8 mouse cellular contexts compared by ENCODE assay signal in genomic region chrX:20060096-20060768, GRCm38 (mm10). TPM values are rescaled to one million over a fixed set of nuclear protein-coding genes. Genes with fewer than 3 reads are reported as not detected.
A peak's percentile ranks its signal among the peaks of the same experiment; 100 is the strongest.
DNase-seq lines count a peak whose midpoint lies in the region; ATAC-seq and TF ChIP-seq lines count a peak whose summit lies in the region.

No protein-coding gene starts in this region.

- TF ChIP-seq CTCF in cerebellum, adult 2 months (IDR thresholded peaks at IDR 0.05; ENCODE audit: borderline replicate concordance, insufficient read depth, low read depth, low read length), result no peak

- ATAC-seq in granulocyte monocyte progenitor cell, adult 5-6 weeks (replicated peaks; ENCODE audit: poor library complexity, severe bottlenecking), result 0 out of 2 replicates have a peak, but pooled peaks have one; percentile 20
- no peak for ATAC-seq in inflammation-experienced regulatory T-cells, adult 6 months

- WGBS in cerebellum, adult 2 months, result 6% methylated on average over 60 of the region's 65 CpGs

- H3K27me3 ChIP-seq in cerebellum, adult 2 months (ENCODE audit: control insufficient read depth, insufficient read depth, low read length), result no peaks in the 10 kb centered on the region
- H3K27me3 ChIP-seq in splenic B cell, adult 2 months (ENCODE audit: control insufficient read depth, insufficient read depth, low read length, poor library complexity, severe bottlenecking), result no peaks in the 10 kb centered on the region

- no peaks in the 10 kb centered on the region for H3K36me3 ChIP-seq in splenic B cell, adult 2 months (ENCODE audit: control insufficient read depth, insufficient read depth, low read length, poor library complexity, severe bottlenecking)

- DNase-seq in spleen, postnatal 10 days (ENCODE audit: low spot score in 2 of 2), result peak; percentile 6 to 15
- DNase-seq in spleen, adult 12 weeks (ENCODE audit: low spot score), result no peak
- DNase-seq in cerebellum, adult 2 months, result peak; percentile 12 to 34
- peak; percentile 6 for DNase-seq in kidney, adult 9 months
- peak; percentile 1 for DNase-seq in lung, postnatal 14 days
- peak; percentile 27 for DNase-seq in splenic B cell, adult 2 months (ENCODE audit: low read depth, low spot score)

- H3K4me1 ChIP-seq in cerebellum, adult 2 months (ENCODE audit: control insufficient read depth, insufficient read depth, low read length), result no peaks in the 10 kb centered on the region

- no peak overlapping the region for H3K27ac ChIP-seq in cerebellum, adult 2 months (ENCODE audit: insufficient read depth, low read length)

- peak overlapping the region; percentile 38 for H3K4me3 ChIP-seq in cerebellum, adult 2 months (replicated peaks; ENCODE audit: insufficient read depth, low read depth, low read length)

- no peak for TF ChIP-seq POLR2A in cerebellum, adult 2 months (IDR thresholded peaks at IDR 0.05; ENCODE audit: borderline replicate concordance, insufficient read depth, low read length)

RNA-seq across cellular contexts. Expression of gene Chst7, which starts 0.9 kb away (rescaled TPM):
- polyA plus RNA-seq in cerebellum, adult 2 months (2012; rRNA removed), result 2.0 and 2.2 TPM in 2 replicates
- total RNA-seq in granulocyte monocyte progenitor cell, adult 5-6 weeks (2014; fragmentation: Nextera tagmentation), result not detected in 2 replicates
- total RNA-seq in granulocyte monocyte progenitor cell, adult 5-6 weeks (2017), result not detected in 2 replicates
- polyA plus RNA-seq in inflammation-experienced regulatory T-cells, adult 6 months (2017; shearing (Covaris generic)), result under 1 TPM in 2 of 3 experiments, not detected in 1; 0.15 to 0.42 TPM
